ENCODE assay signal across 22 mouse cellular contexts in genomic region chr19:40451307-40451706, GRCm38 (mm10).
"Had no signal": no experiment of that assay in that cellular context is flagged by ENCODE, and none has a peak within 500 bp of the region (broad histone marks: within the 10 kb centered on the region; RNA-seq: fewer than 3 reads in every experiment).

No protein-coding gene starts in this region.

- H3K9me3 ChIP-seq: hindbrain, embryonic 13.5 days; hindbrain, embryonic 15.5 days; kidney, embryonic 15.5 days; limb, embryonic 13.5 days; limb, embryonic 15.5 days had no signal

- H3K4me1 ChIP-seq: hindbrain, embryonic 13.5 days; hindbrain, embryonic 15.5 days; kidney, embryonic 15.5 days; limb, embryonic 13.5 days; limb, embryonic 15.5 days had no signal

- H3K36me3 ChIP-seq: kidney, embryonic 15.5 days had no signal

- H3K27me3 ChIP-seq: hindbrain, embryonic 13.5 days; hindbrain, embryonic 15.5 days; kidney, embryonic 15.5 days; limb, embryonic 13.5 days; limb, embryonic 15.5 days; liver, embryonic 12.5 days had no signal

- ATAC-seq: forebrain, postnatal 0 days; hindbrain, postnatal 0 days; intestine, embryonic 16.5 days; liver, embryonic 12.5 days had no signal

- H3K27ac ChIP-seq: hindbrain, embryonic 13.5 days; hindbrain, embryonic 15.5 days; hindbrain, postnatal 0 days; kidney, embryonic 15.5 days; kidney, postnatal 0 days; limb, embryonic 13.5 days; limb, embryonic 15.5 days; liver, embryonic 12.5 days; liver, embryonic 14.5 days had no signal

- H3K9ac ChIP-seq: forebrain, postnatal 0 days; hindbrain, embryonic 13.5 days; hindbrain, embryonic 15.5 days; kidney, embryonic 15.5 days; limb, embryonic 13.5 days; limb, embryonic 15.5 days; liver, embryonic 12.5 days; liver, embryonic 14.5 days had no signal

- DNase-seq: forebrain, postnatal 0 days; gastrocnemius, postnatal 14 days; gastrocnemius, postnatal 36 days; heart, postnatal 14 days; kidney, adult 11 months; kidney, adult 2 months; kidney, adult 9 months; kidney, postnatal 14 days; kidney, postnatal 36 days; layer of hippocampus, adult 9-11 months; layer of hippocampus, postnatal 36 days; left cerebral cortex, postnatal 4 days had no signal

- H3K4me3 ChIP-seq: hindbrain, embryonic 13.5 days; hindbrain, embryonic 15.5 days; kidney, embryonic 15.5 days; limb, embryonic 13.5 days; limb, embryonic 15.5 days; liver, embryonic 12.5 days had no signal

- H3K4me2 ChIP-seq: hindbrain, embryonic 13.5 days; hindbrain, embryonic 15.5 days; kidney, embryonic 15.5 days; limb, embryonic 13.5 days; limb, embryonic 15.5 days; liver, embryonic 12.5 days had no signal
